Mouse (Mus musculus) heart, embryonic 13.5 days (tissue): ENCODE measurements around the gene Lrrn4cl. TPM values are rescaled to one million over a fixed set of nuclear protein-coding genes. Genes with fewer than 3 reads are reported as not detected.
"Not testable (repeated sequence)": the region's sequence is repeated elsewhere in the genome, so short reads cannot be mapped to it uniquely, and the experiment has no call there.

Experiments used
- ATAC-seq: fragments of 200-750 bp; cut with Nextera tagmentation; 2 replicates; pipeline ENCODE4 v1.8.0; 2017; ENCODE audit warnings: moderate TSS enrichment; ENCODE audit not compliant: insufficient number of reproducible peaks, low FRiP score, low TSS enrichment; ENCODE audit errors: extremely low read depth
- H3K27ac ChIP-seq: fragments of 300-500 bp; sonication (generic); replicated peaks from 2 replicates; pipeline ENCODE4 v1.5.1; 2015; ENCODE audit warnings: moderate library complexity, mild to moderate bottlenecking, inconsistent platforms
- H3K27me3 ChIP-seq: fragments of 300-500 bp; sonication (generic); replicated peaks from 2 replicates; pipeline ENCODE4 v1.6.1; 2015; ENCODE audit warnings: mild to moderate bottlenecking, inconsistent platforms
- H3K36me3 ChIP-seq: fragments of 300-500 bp; sonication (generic); 2 replicates; pipeline ENCODE4 v1.6.1; 2015; ENCODE audit warnings: mild to moderate bottlenecking, inconsistent platforms
- H3K4me1 ChIP-seq: fragments of 300-500 bp; sonication (generic); 2 replicates; pipeline ENCODE4 v1.6.1; 2015; ENCODE audit warnings: inconsistent platforms
- H3K4me2 ChIP-seq: fragments of 300-500 bp; sonication (generic); 2 replicates; pipeline ENCODE4 v1.6.1; 2015; ENCODE audit warnings: inconsistent platforms, mild to moderate bottlenecking, moderate library complexity
- H3K4me3 ChIP-seq: fragments of 300-500 bp; sonication (generic); 2 replicates; pipeline ENCODE4 v1.5.1; 2015; ENCODE audit warnings: moderate library complexity, mild to moderate bottlenecking, inconsistent platforms
- H3K9ac ChIP-seq: fragments of 300-500 bp; sonication (generic); 2 replicates; pipeline ENCODE4 v1.6.1; 2015; ENCODE audit warnings: inconsistent platforms, mild to moderate bottlenecking, moderate library complexity
- H3K9me3 ChIP-seq: fragments of 300-500 bp; sonication (generic); 2 replicates; pipeline ENCODE4 v1.6.1; 2016; ENCODE audit warnings: inconsistent platforms
- WGBS: fragments of 180-500 bp; shearing (Covaris S2); methylation state at CpG from one replicate; pipeline ENCODE4 v1.1.7; 2015; ENCODE audit warnings: mixed read lengths; 5-methylcytosine and 5-hydroxymethylcytosine counted together
- polyA plus RNA-seq: library from polyadenylated mRNA; unstranded; fragments of >200 nt; fragmentation: Nextera tagmentation; extraction: Ambion mirVana; gene quantifications from 2 replicates; pipeline ENCODE4 v1.2.1, GENCODE M21; 2015

The Lrrn4cl gene
- polyA plus RNA-seq, 1 experiment from 2014 or later, result 0.88 TPM

GRCm38 (mm10) chr19:8886916-8887584 lies 36.5 kb downstream of the Lrrn4cl start:
- ATAC-seq, result no peak
- Histone ChIP-seq H3K4me2 (peak overlapping the region; percentile 87), H3K36me3 (peaks cover 15% of the 10 kb centered on the region), H3K4me3 (peak overlapping the region; percentile 80), H3K9ac (peak overlapping the region; percentile 89; the same call in 1 of the 2 replicates), H3K9me3 (no peaks in the 10 kb centered on the region), H3K27ac (peak overlapping the region; percentile 89; the same call in 1 of the 2 replicates), H3K27me3 (no peaks in the 10 kb centered on the region), H3K4me1 (peaks cover 18% of the 10 kb centered on the region)
- 61% methylated on average over 1 of the region's 1 CpGs for WGBS

- H3K4me3 ChIP-seq, result peak overlapping the region; percentile 80
- peak overlapping the region; percentile 89 for H3K27ac ChIP-seq
- peaks cover 15% of the 10 kb centered on the region for H3K36me3 ChIP-seq
- H3K9ac ChIP-seq, result peak overlapping the region; percentile 89
- H3K4me2 ChIP-seq, result peak overlapping the region; percentile 87
- no peaks in the 10 kb centered on the region for H3K27me3 ChIP-seq
- no peaks in the 10 kb centered on the region for H3K9me3 ChIP-seq
- H3K4me1 ChIP-seq, result peaks cover 23% of the 10 kb centered on the region
- 17% methylated on average over 19 of the region's 19 CpGs for WGBS
- ATAC-seq, result no peak
These were observed 37.3 kb downstream of the Lrrn4cl start for GRCm38 (mm10) chr19:8887585-8888463.

GRCm38 (mm10) chr19:8888511-8889385 lies 38.2 kb downstream of the Lrrn4cl start, which contains the start of the genes 1810009A15Rik and Gm49416:
1810009A15Rik (plus strand) TSS chr19:8888853.
Gm49416 (plus strand) TSS chr19:8888926.
- Histone ChIP-seq H3K4me1 (peaks cover 28% of the 10 kb centered on the region), H3K4me3 (peak within 1 kb of the TSS; percentile 80), H3K9ac (peak within 1 kb of the TSS; percentile 89), H3K27me3 (no peaks in the 10 kb centered on the region), H3K9me3 (no peaks in the 10 kb centered on the region), H3K4me2 (peak within 1 kb of the TSS; percentile 87), H3K36me3 (peaks cover 15% of the 10 kb centered on the region), H3K27ac (peak within 1 kb of the TSS; percentile 89)
- peak; percentile 85 for ATAC-seq
- under 1% methylated on average over 58 of the region's 58 CpGs for WGBS

GRCm38 (mm10) chr19:8892829-8893766 lies 42.5 kb downstream of the Lrrn4cl start, which contains the start of gene Ints5:
Ints5 (plus strand) TSS chr19:8893005.
- H3K27ac ChIP-seq, result peak within 1 kb of the TSS; percentile 91
- H3K4me3 ChIP-seq, result peak within 1 kb of the TSS; percentile 92
- H3K4me2 ChIP-seq, result peak within 1 kb of the TSS; percentile 94
- H3K36me3 ChIP-seq, result peaks cover 43% of the 10 kb centered on the region
- peaks cover 37% of the 10 kb centered on the region for H3K4me1 ChIP-seq
- H3K9me3 ChIP-seq, result no peaks in the 10 kb centered on the region
- ATAC-seq, result peak; percentile 13; the same call in 1 of the 2 replicates
- WGBS, result 1% methylated on average over 54 of the region's 54 CpGs
- peak within 1 kb of the TSS; percentile 97 for H3K9ac ChIP-seq
- H3K27me3 ChIP-seq, result no peaks in the 10 kb centered on the region

- WGBS, result 86% methylated on average over 9 of the region's 9 CpGs
- Histone ChIP-seq H3K27me3 (no peaks in the 10 kb centered on the region), H3K4me2 (no peak overlapping the region), H3K4me1 (peaks cover 40% of the 10 kb centered on the region), H3K9me3 (no peaks in the 10 kb centered on the region), H3K27ac (no peak overlapping the region), H3K9ac (0 out of 2 replicates have a peak overlapping the region, but pooled peaks have one; percentile 96), H3K36me3 (peaks cover 39% of the 10 kb centered on the region), H3K4me3 (no peak overlapping the region)
- ATAC-seq, result no peak
These were observed 44.9 kb downstream of the Lrrn4cl start for GRCm38 (mm10) chr19:8895397-8895960.

GRCm38 (mm10) chr19:8896231-8896630 lies 45.7 kb downstream of the Lrrn4cl start:
- peaks cover 40% of the 10 kb centered on the region for H3K4me1 ChIP-seq
- H3K9me3 ChIP-seq, H3K4me3 ChIP-seq, H3K27me3 ChIP-seq, ATAC-seq, H3K4me2 ChIP-seq, H3K27ac ChIP-seq: not testable (repeated sequence)
- H3K9ac ChIP-seq, result peak overlapping the region; percentile 96
- WGBS, result 87% methylated on average over 5 of the region's 5 CpGs
- peaks cover 31% of the 10 kb centered on the region for H3K36me3 ChIP-seq

- Histone ChIP-seq H3K4me3 (peak overlapping the region; percentile 97), H3K27ac (peak overlapping the region; percentile 89), H3K36me3 (peaks cover 36% of the 10 kb centered on the region), H3K9ac (peak overlapping the region; percentile 96), H3K4me1 (peaks cover 38% of the 10 kb centered on the region), H3K4me2 (peak overlapping the region; percentile 83)
- WGBS, result 26% methylated on average over 21 of the region's 21 CpGs
- not testable (repeated sequence) for H3K9me3 ChIP-seq, H3K27me3 ChIP-seq, ATAC-seq
These were observed 46.8 kb downstream of the Lrrn4cl start for GRCm38 (mm10) chr19:8897211-8897864.

GRCm38 (mm10) chr19:8897865-8898495 lies 47.4 kb downstream of the Lrrn4cl start, which contains the start of gene Ganab:
Ganab (plus strand) TSS chr19:8898071.
- Histone ChIP-seq H3K27ac (peak within 1 kb of the TSS; percentile 89), H3K4me3 (peak within 1 kb of the TSS; percentile 97), H3K4me1 (peaks cover 35% of the 10 kb centered on the region), H3K9me3 (no peaks in the 10 kb centered on the region), H3K27me3 (no peaks in the 10 kb centered on the region), H3K4me2 (peak within 1 kb of the TSS; percentile 83), H3K36me3 (peaks cover 41% of the 10 kb centered on the region), H3K9ac (peak within 1 kb of the TSS; percentile 96)
- under 1% methylated on average over 53 of the region's 53 CpGs for WGBS
- ATAC-seq, result peak; percentile 93

- Histone ChIP-seq H3K4me3 (peak overlapping the region; percentile 97), H3K27ac (peak overlapping the region; percentile 89), H3K9me3 (no peaks in the 10 kb centered on the region), H3K9ac (peak overlapping the region; percentile 96), H3K4me1 (peaks cover 31% of the 10 kb centered on the region), H3K27me3 (no peaks in the 10 kb centered on the region), H3K4me2 (peak overlapping the region; percentile 83), H3K36me3 (peaks cover 47% of the 10 kb centered on the region)
- 0 out of 2 replicates have a peak, but pooled peaks have one; percentile 0 for ATAC-seq
- 8% methylated on average over 13 of the region's 13 CpGs for WGBS
These were observed 48.0 kb downstream of the Lrrn4cl start for GRCm38 (mm10) chr19:8898576-8898975.
